Mouse (Mus musculus) cerebellum, adult 2 months (tissue): Measurements from ENCODE around the gene Suds3. TPM values are rescaled to one million over a fixed set of nuclear protein-coding genes. Genes with fewer than 3 reads are reported as not detected.

ENCODE experiments used
- DNase-seq, 2 experiments: peaks; one replicate each; pipeline ENCODE4 v3.0.0; 2021
- H3K27ac ChIP-seq: fragments of 200-500 bp; 2 replicates; pipeline ENCODE4 v1.5.1; 2012; ENCODE audit warnings: low read length, control low read depth, inconsistent platforms; ENCODE audit not compliant: insufficient read depth
- H3K27me3 ChIP-seq: fragments of 200-500 bp; 2 replicates; pipeline ENCODE4 v1.6.1; 2012; ENCODE audit warnings: inconsistent platforms, mild to moderate bottlenecking, low read length, moderate library complexity; ENCODE audit not compliant: control insufficient read depth, insufficient read depth
- H3K4me1 ChIP-seq: fragments of 200-500 bp; 2 replicates; pipeline ENCODE4 v1.6.1; 2011; ENCODE audit warnings: low read length; ENCODE audit not compliant: control insufficient read depth, insufficient read depth
- H3K4me3 ChIP-seq: fragments of 200-500 bp; replicated peaks from 2 replicates; pipeline ENCODE3; 2011; ENCODE audit warnings: mild to moderate bottlenecking, low read depth, low read length, control low read depth; ENCODE audit not compliant: insufficient read depth
- CTCF ChIP-seq: fragments of 200-500 bp; IDR thresholded peaks from 2 replicates; pipeline ENCODE4 v1.5.1; 2011; ENCODE audit warnings: low read depth, mild to moderate bottlenecking, control low read depth, low read length, moderate library complexity, borderline replicate concordance; ENCODE audit not compliant: insufficient read depth
- POLR2A ChIP-seq: fragments of 200-500 bp; IDR thresholded peaks from 2 replicates; pipeline ENCODE4 v1.6.1; 2011; ENCODE audit warnings: low read length, control low read depth, borderline replicate concordance; ENCODE audit not compliant: insufficient read depth
- WGBS: fragments of 180-500 bp; shearing (Covaris S2); methylation state at CpG from one replicate; pipeline ENCODE4 v1.1.7; 2018; 5-methylcytosine and 5-hydroxymethylcytosine counted together
- polyA plus RNA-seq: library from polyadenylated mRNA; depleted of rRNA; stranded (reverse); fragments of >200 nt; gene quantifications from 2 replicates; pipeline ENCODE4 v1.2.3, GENCODE M21; 2012

Gene Suds3
- polyA plus RNA-seq, 1 experiment, result 127 TPM

- Histone ChIP-seq H3K4me3 (no peak overlapping the region), H3K27ac (no peak overlapping the region), H3K4me1 (peaks cover 10% of the 10 kb centered on the region), H3K27me3 (no peaks in the 10 kb centered on the region)
- no peak for TF ChIP-seq POLR2A
- TF ChIP-seq CTCF, result no peak
- WGBS, result 83% methylated on average over 7 of the region's 7 CpGs
- DNase-seq, result no peak
These were observed 42.6 kb upstream of the Suds3 start for GRCm38 (mm10) chr5:117158335-117159018.

DNA sequence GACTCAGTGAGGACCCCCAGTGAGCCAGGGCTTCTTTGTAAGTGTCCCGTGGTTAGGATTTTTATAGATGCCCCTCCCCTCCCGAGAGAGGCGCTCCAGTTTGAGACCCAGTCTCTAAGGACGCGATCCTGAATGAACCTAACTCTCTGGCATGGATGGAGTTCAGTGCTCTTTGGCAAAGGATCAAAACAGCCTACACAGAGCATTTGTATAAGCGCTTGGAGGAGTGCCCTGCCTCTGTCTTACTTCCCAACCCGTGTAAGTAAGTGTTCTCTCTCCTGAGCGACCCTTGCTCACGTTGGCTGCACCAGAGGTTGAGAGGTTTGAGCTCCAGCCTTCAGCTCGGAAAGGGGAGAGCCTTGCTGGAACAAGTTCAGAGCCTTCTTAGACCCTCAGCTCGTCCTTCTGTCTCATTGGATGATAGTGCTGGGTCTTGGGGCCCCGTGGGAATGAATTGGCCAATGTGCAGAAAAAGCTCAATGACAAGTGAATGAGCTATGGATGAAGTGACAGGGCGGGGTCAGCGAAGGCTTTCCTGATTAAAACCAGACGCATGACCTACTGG lies 37.7 kb upstream of the Suds3 start:
- WGBS, result 53% methylated on average over 15 of the region's 15 CpGs
- Histone ChIP-seq H3K4me3 (no peak overlapping the region), H3K4me1 (no peaks in the 10 kb centered on the region), H3K27me3 (no peaks in the 10 kb centered on the region), H3K27ac (no peak overlapping the region)
- peak in 1 of 2 experiments; percentile 52 for DNase-seq
- TF ChIP-seq CTCF (no peak), POLR2A (no peak)

DNA sequence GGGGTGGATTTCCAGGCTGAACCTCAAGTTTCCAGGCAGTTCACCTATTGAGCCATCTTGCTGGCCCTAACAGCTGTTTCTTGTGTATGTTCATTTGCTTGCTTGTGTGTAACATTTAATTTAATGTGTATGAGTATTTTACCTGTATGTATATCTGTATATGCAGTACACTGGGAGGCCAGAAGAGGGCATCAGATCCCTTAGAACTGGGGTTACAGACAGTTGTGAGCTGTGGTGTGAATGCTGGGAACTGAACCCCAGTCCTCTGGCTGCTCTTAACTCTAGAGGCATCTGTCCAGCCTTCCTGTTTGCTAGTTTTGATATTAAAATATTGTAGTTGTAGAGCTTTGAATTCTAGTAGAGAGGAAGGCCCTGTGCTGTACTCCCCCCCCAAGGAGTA lies 37.0 kb upstream of the Suds3 start:
- Histone ChIP-seq H3K27ac (no peak overlapping the region), H3K27me3 (no peaks in the 10 kb centered on the region), H3K4me3 (no peak overlapping the region), H3K4me1 (no peaks in the 10 kb centered on the region)
- DNase-seq, result no peak
- no peak for TF ChIP-seq POLR2A
- 0 out of 2 replicates have a peak, but pooled peaks have one; percentile 10 for TF ChIP-seq CTCF

- no peak overlapping the region for H3K27ac ChIP-seq
- H3K4me3 ChIP-seq, result no peak overlapping the region
- no peaks in the 10 kb centered on the region for H3K27me3 ChIP-seq
- TF ChIP-seq POLR2A, result no peak
- no peak for TF ChIP-seq CTCF
- WGBS, result 90% methylated on average over 5 of the region's 5 CpGs
- no peak for DNase-seq
- peaks cover 11% of the 10 kb centered on the region for H3K4me1 ChIP-seq
These were observed 34.2 kb upstream of the Suds3 start for GRCm38 (mm10) chr5:117150068-117150467.

GRCm38 (mm10) chr5:117149054-117149942 lies 33.4 kb upstream of the Suds3 start:
- TF ChIP-seq CTCF (no peak), POLR2A (no peak)

GRCm38 (mm10) chr5:117147187-117148095 lies 31.5 kb upstream of the Suds3 start:
- 73% methylated on average over 16 of the region's 16 CpGs for WGBS

More at GRCm38 (mm10) chr5:117149054-117149942, 33.4 kb upstream of the Suds3 start:
- no peak for DNase-seq
- 86% methylated on average over 16 of the region's 16 CpGs for WGBS
- Histone ChIP-seq H3K4me3 (no peak overlapping the region), H3K4me1 (peaks cover 17% of the 10 kb centered on the region), H3K27me3 (no peaks in the 10 kb centered on the region), H3K27ac (no peak overlapping the region)

DNA sequence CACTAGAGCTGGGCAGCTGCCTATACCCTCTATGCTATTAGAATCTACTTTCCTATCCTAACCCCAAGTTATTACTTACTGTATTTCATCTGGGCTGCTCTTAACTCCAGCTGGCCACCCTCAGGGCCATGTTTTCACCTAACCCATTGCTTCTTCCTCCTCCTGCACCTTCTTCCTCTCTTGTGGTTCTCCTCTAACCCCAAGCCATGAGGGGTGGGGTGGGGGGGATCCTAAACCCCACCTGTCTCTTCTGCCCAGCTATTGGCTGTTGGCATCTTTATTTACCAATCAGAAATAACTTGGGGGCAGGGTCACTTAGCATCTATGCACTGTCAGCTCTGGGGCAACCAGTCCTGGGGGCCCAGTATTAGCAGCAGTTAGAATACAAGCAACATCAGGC lies 30.3 kb upstream of the Suds3 start:
- H3K27ac ChIP-seq, result no peak overlapping the region
- no peaks in the 10 kb centered on the region for H3K27me3 ChIP-seq
- TF ChIP-seq POLR2A (no peak), CTCF (no peak)
- peaks cover 22% of the 10 kb centered on the region for H3K4me1 ChIP-seq
- H3K4me3 ChIP-seq, result no peak overlapping the region
- no peak for DNase-seq

More at GRCm38 (mm10) chr5:117147187-117148095, 31.5 kb upstream of the Suds3 start:
- Histone ChIP-seq H3K4me1 (peaks cover 22% of the 10 kb centered on the region), H3K27ac (peak overlapping the region; percentile 82), H3K27me3 (no peaks in the 10 kb centered on the region), H3K4me3 (no peak overlapping the region)
- TF ChIP-seq CTCF (no peak), POLR2A (no peak; the same call in 1 of the 2 replicates)
- peak; percentile 41 to 75 for DNase-seq
